Mouse (Mus musculus): ENCODE measurements at regions not wholly inside any gene's neighbourhood (a gene's known extent, or its start where the extent isn't known, plus 50 kb on each side); places are given as distances from the start of the nearest gene placed in this dataset.

DNA sequence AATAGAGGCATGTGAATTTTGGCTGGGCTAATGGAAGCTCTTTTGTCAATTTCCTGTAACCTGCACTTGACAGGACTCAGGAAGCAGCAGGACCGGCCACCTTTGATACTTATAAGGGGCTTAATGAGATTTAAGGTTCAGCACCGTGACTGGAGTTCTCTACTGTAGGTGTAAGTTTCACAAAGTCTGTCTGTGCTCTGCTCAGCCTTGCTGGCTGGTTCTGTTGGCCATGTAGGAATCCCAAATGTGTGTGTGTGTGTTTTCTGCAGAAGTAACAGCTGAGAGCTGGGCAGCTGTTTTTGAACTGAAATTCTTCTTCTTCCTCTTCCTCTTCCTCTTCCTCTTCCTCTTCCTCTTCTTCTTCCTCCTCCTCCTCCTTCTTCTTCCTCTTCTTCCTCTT, 264.3 kb downstream of the Bcl11a start:
- H3K27ac ChIP-seq = no peak overlapping the region
- H3K9ac ChIP-seq = no peak overlapping the region
- 15% methylated on average over 2 of the region's 2 CpGs for WGBS
- no peak for ATAC-seq (ENCODE audit: insufficient number of reproducible peaks, insufficient read depth, low FRiP score, low TSS enrichment)
- H3K36me3 ChIP-seq = no peaks in the 10 kb centered on the region
- no peaks in the 10 kb centered on the region for H3K27me3 ChIP-seq
- H3K9me3 ChIP-seq = no peaks in the 10 kb centered on the region
- peaks cover 10% of the 10 kb centered on the region for H3K4me1 ChIP-seq
- H3K4me3 ChIP-seq = no peak overlapping the region
- no peak overlapping the region for H3K4me2 ChIP-seq (replicated peaks)

DNA sequence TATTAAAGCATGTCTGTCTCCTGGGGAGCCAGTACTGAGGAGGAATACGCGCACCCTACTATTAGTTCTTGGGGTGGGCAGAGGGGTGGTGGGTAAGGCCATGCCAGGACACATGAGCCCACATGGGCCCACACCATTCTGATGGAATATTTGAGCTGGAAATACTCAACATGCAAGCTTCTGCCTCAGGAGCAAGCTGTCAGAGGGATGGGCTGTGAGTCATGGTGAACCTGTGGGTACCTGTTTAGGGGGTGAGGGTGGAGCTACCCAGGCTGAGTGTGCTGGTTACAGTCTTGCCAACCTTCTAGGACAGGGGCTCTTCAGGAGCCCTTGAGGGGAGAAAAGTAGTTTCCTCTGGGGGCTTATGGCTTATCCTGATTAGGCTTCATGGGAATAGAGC, 264.9 kb downstream of the Bcl11a start:
- Histone ChIP-seq H3K36me3 (no peaks in the 10 kb centered on the region), H3K27me3 (no peaks in the 10 kb centered on the region), H3K9me3 (no peaks in the 10 kb centered on the region), H3K4me1 (peaks cover 14% of the 10 kb centered on the region), H3K4me2 (replicated peaks) (no peak overlapping the region), H3K4me3 (no peak overlapping the region), H3K27ac (no peak overlapping the region), H3K9ac (no peak overlapping the region)
- no peak for ATAC-seq (ENCODE audit: insufficient number of reproducible peaks, insufficient read depth, low FRiP score, low TSS enrichment)
- 81% methylated on average over 2 of the region's 2 CpGs for WGBS

DNA sequence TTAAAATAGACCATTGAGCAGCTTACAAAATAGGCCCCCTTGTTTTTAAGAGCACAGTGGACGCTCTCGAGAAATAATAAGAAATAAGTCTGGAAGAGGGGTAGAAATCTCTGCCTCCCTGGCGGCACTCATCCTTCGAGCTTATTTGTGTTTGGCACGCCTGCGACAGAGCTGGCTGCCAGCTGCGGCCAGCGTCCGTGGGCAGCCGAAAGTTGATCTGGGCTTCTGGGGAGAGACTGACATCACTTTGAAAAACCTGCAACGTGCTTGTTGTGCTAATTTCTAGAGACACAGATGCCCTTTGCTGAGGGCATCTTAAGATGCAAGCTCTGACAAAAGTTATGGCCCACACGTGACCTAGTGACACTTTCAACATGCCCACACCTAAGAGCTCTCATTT, 269.4 kb downstream of the Bcl11a start:
- Histone ChIP-seq H3K9me3 (no peaks in the 10 kb centered on the region), H3K4me1 (peaks cover 18% of the 10 kb centered on the region; the same call in 1 of the 2 replicates), H3K4me3 (no peak overlapping the region), H3K9ac (no peak overlapping the region), H3K36me3 (no peaks in the 10 kb centered on the region), H3K4me2 (replicated peaks) (no peak overlapping the region), H3K27me3 (no peaks in the 10 kb centered on the region), H3K27ac (no peak overlapping the region)
- WGBS = 27% methylated on average over 12 of the region's 12 CpGs
- ATAC-seq (ENCODE audit: insufficient number of reproducible peaks, insufficient read depth, low FRiP score, low TSS enrichment) = no peak

DNA sequence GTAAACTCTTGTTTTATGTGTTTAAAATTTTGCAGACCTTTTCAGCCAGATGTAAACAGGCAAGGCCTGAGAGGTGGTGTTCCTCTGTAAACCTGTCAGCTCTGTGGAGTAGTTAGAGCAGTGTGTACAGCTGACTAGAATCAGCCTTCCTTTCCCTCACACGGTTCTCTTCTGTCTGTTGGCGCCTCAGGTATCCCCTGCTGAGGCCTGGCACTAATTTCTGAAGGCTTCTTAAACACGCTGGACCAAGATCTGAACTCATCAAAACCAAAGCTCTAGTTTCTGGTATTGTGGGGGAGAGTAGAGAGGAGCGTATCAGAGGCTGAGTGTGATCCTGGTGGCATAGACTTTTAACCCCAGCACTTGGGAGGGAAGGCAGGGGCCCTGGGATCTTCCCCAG, 270.9 kb downstream of the Bcl11a start:
- H3K4me3 ChIP-seq = no peak overlapping the region
- H3K27me3 ChIP-seq = no peaks in the 10 kb centered on the region
- H3K9me3 ChIP-seq = no peaks in the 10 kb centered on the region
- 53% methylated on average over 4 of the region's 4 CpGs for WGBS
- H3K36me3 ChIP-seq = no peaks in the 10 kb centered on the region
- H3K4me2 ChIP-seq (replicated peaks) = no peak overlapping the region
- H3K9ac ChIP-seq = no peak overlapping the region
- H3K27ac ChIP-seq = no peak overlapping the region
- peaks cover 14% of the 10 kb centered on the region; the same call in 1 of the 2 replicates for H3K4me1 ChIP-seq
- no peak for ATAC-seq (ENCODE audit: insufficient number of reproducible peaks, insufficient read depth, low FRiP score, low TSS enrichment)

DNA sequence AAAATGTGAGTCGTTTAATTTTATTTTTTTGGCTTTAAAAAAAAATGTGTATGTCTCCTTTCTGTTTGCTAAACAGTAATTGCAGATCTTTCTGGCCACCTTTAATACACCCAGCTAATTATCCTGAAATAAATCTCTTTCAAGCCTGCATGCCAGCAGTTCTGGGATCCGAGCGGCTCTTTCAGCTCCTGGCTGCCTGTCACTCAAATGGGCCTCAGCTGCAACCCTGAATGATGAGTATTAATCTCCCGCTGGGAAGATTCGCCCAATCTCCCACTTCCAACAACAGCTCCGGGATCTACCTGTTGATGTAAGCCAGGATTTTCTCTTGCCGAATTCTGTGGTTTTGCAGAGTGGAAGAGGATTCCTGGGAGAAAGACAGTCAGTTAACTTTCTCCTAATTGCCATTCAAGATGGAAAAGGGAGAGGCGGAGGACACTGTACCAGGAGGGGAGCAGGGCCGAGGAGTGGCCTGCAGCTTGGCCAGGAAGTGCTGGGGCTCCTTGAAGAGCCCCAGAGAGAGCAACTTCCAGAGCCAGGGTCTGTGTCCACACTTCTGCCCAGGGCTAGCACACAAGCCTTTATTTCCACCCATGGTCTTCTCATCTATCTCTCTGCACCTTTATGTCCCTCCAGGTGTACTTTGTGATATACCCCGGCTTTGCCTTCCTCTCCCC, 272.2 kb downstream of the Bcl11a start:
- Histone ChIP-seq H3K27me3 (no peaks in the 10 kb centered on the region), H3K4me2 (replicated peaks) (no peak overlapping the region), H3K9ac (no peak overlapping the region), H3K36me3 (no peaks in the 10 kb centered on the region), H3K9me3 (no peaks in the 10 kb centered on the region), H3K4me1 (peaks cover 14% of the 10 kb centered on the region; the same call in 1 of the 2 replicates), H3K27ac (no peak overlapping the region), H3K4me3 (no peak overlapping the region)
- 34% methylated on average over 10 of the region's 10 CpGs for WGBS
- no peak for ATAC-seq (ENCODE audit: insufficient number of reproducible peaks, insufficient read depth, low FRiP score, low TSS enrichment)

DNA sequence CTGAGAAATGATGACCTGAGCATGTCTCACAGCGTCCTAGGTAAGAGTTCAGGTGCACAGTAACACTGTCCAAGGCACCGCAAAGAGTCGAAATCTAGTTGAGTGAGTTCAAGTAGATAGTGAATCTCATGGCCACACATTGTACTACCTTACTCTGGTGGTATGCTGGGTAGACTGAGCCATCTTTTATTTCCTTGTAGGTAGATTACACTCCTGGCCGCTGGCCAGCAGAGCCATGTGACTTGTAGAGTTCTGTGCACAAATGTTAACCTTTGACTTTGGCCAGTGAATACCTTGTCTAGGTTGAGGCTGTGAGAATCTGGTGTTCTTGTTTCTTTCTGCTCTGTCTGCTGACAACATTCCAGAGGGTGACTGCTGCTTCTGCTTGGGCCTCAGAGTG, 273.0 kb downstream of the Bcl11a start:
- ATAC-seq (ENCODE audit: insufficient number of reproducible peaks, insufficient read depth, low FRiP score, low TSS enrichment) = no peak
- Histone ChIP-seq H3K4me1 (peaks cover 14% of the 10 kb centered on the region; the same call in 1 of the 2 replicates), H3K9ac (no peak overlapping the region), H3K4me2 (replicated peaks) (no peak overlapping the region), H3K4me3 (no peak overlapping the region), H3K27me3 (no peaks in the 10 kb centered on the region), H3K9me3 (no peaks in the 10 kb centered on the region), H3K27ac (no peak overlapping the region), H3K36me3 (no peaks in the 10 kb centered on the region)
- 86% methylated on average over 4 of the region's 4 CpGs for WGBS

DNA sequence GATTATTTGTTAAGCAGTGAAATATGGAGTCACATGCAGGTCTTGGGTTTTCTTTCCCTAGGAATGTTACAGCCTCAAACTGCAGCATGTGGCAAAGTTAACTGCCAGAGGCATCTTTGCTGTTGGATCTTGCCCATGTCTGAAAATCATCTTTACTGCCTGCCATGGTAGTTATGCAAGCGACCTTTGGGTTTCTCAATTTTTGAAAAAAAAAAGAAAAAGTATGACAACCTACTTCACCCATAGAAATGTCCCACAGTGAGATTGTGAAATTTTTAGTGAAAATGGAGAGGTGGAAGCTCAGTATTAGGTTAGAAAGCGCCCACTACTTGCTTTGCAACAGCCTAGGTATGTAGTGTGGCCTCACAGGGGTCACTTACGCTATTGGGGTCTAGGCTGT, 274.2 kb downstream of the Bcl11a start:
- Histone ChIP-seq H3K27me3 (no peaks in the 10 kb centered on the region), H3K4me1 (peaks cover 12% of the 10 kb centered on the region; the same call in 1 of the 2 replicates), H3K9me3 (no peaks in the 10 kb centered on the region), H3K27ac (no peak overlapping the region), H3K36me3 (no peaks in the 10 kb centered on the region), H3K4me3 (no peak overlapping the region), H3K4me2 (replicated peaks) (no peak overlapping the region), H3K9ac (no peak overlapping the region)
- ATAC-seq (ENCODE audit: insufficient number of reproducible peaks, insufficient read depth, low FRiP score, low TSS enrichment) = no peak
- 85% methylated on average over 3 of the region's 3 CpGs for WGBS

DNA sequence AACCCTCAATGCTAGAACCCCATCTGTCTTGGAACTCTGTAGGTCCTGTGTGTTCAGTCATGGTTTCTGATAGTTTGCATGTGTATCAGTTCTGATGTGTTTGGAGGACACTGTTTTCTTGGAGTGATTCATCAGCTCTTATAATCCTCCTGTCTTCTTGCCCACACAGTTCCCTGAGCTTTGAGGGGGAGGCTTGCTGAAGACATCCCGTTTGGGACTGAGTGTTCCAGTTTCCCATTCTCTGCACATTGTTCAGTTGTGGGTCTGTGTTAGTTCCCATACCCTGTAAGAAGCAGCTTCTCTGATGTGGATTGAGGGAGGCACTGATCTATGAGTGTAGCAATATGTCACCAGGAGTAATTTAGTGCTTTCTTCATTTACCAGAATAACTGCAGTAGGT, 275.2 kb downstream of the Bcl11a start:
- Histone ChIP-seq H3K4me3 (no peak overlapping the region), H3K27me3 (no peaks in the 10 kb centered on the region), H3K4me1 (peaks cover 7% of the 10 kb centered on the region; the same call in 1 of the 2 replicates), H3K9ac (no peak overlapping the region), H3K9me3 (no peaks in the 10 kb centered on the region), H3K36me3 (no peaks in the 10 kb centered on the region), H3K27ac (no peak overlapping the region), H3K4me2 (replicated peaks) (no peak overlapping the region)
- 83% methylated on average over 1 of the region's 1 CpGs for WGBS
- no peak for ATAC-seq (ENCODE audit: insufficient number of reproducible peaks, insufficient read depth, low FRiP score, low TSS enrichment)

DNA sequence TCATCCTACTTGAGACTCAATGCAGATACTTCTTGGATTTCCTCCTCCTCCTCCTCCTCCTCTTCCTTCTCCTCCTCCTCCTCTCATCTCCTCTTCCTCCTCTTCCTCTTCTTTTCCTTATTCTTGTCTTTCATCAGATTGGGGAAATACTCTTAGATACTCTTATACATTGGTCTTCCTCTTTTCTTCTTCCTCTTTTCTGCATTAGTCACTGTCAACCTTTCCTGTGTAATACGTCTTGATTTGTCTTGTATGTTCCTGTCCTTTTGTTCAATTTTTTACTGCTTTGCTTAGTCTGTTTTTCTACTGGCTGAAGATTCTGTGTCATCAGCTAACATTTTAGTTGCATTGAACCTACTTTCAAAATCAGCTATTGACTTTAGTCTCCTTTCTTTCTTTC, 279.5 kb downstream of the Bcl11a start:
- H3K4me3 ChIP-seq = no peak overlapping the region
- no peak for ATAC-seq (ENCODE audit: insufficient number of reproducible peaks, insufficient read depth, low FRiP score, low TSS enrichment)

DNA sequence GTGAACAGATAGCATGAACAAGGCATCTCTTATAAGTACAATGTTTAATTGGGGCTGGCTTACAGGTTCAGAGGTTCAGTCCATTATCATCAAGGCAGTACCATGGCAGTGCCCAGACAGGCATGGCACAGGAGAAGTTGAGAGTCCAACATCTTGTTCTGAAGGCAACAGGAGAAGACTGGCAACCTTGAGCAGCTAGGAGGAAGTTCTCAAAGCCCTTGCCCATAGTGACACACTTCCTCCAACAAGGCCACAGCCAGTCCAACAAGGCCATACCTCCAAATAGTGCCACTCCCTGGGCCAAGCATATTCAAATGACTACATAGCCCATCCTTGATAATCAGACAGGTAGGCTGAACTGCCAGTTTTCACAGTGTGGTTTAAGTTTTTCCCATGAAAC, 281.2 kb downstream of the Bcl11a start:
- ATAC-seq (ENCODE audit: insufficient number of reproducible peaks, insufficient read depth, low FRiP score, low TSS enrichment) = no peak
- Histone ChIP-seq H3K36me3 (no peaks in the 10 kb centered on the region), H3K27ac (no peak overlapping the region), H3K4me2 (replicated peaks) (no peak overlapping the region), H3K4me3 (no peak overlapping the region), H3K9ac (no peak overlapping the region), H3K4me1 (peaks cover 26% of the 10 kb centered on the region), H3K9me3 (no peaks in the 10 kb centered on the region), H3K27me3 (no peaks in the 10 kb centered on the region)

More for the DNA sequence above, 279.5 kb downstream of the Bcl11a start:
- peaks cover 9% of the 10 kb centered on the region for H3K4me1 ChIP-seq
- no peaks in the 10 kb centered on the region for H3K27me3 ChIP-seq
- no peaks in the 10 kb centered on the region for H3K9me3 ChIP-seq
- no peak overlapping the region for H3K9ac ChIP-seq
- no peak overlapping the region for H3K4me2 ChIP-seq (replicated peaks)
- H3K27ac ChIP-seq = no peak overlapping the region
- H3K36me3 ChIP-seq = no peaks in the 10 kb centered on the region
- 65% methylated on average over 1 of the region's 1 CpGs for WGBS

DNA sequence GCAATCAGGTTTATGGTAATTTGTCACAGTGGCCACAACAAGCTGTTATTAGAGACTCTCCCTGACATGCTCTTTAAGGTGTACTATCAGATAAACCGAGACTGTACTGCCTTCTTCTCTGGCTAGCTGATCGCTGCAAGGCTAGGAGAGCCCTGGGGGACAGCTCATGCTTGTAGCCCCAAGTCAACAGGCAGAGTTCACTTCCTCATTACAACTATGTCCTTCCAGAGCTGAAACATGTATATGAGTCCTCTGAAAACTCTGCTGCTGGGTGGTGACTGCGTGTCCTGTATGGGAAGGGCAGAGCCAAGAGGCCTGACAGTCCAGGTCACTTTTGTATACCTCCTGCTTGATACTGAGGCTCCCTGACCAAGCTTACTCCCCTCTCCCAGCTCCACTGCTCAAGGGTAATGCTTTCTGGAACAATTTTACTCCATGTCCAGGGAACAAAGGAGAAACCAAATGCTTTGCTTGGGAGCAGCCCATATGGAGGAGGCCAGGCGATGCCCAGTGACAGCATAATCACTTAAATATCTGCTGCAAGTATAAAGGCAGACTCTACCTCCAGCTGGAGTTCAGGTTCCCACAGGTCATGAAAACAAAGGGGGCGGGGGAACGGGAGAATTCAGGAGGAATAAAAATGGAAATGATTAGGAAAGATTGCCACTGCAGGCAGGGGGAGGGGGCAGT, 284.3 kb downstream of the Bcl11a start:
- no peaks in the 10 kb centered on the region for H3K36me3 ChIP-seq
- WGBS = 22% methylated on average over 6 of the region's 6 CpGs
- peaks cover 30% of the 10 kb centered on the region for H3K4me1 ChIP-seq
- H3K4me2 ChIP-seq (replicated peaks) = no peak overlapping the region
- H3K4me3 ChIP-seq = no peak overlapping the region
- ATAC-seq (ENCODE audit: insufficient number of reproducible peaks, insufficient read depth, low FRiP score, low TSS enrichment) = peak; percentile 61; the same call in 1 of the 2 replicates
- H3K9me3 ChIP-seq = no peaks in the 10 kb centered on the region
- no peak overlapping the region for H3K9ac ChIP-seq
- H3K27ac ChIP-seq = peak overlapping the region; percentile 75
- H3K27me3 ChIP-seq = no peaks in the 10 kb centered on the region

DNA sequence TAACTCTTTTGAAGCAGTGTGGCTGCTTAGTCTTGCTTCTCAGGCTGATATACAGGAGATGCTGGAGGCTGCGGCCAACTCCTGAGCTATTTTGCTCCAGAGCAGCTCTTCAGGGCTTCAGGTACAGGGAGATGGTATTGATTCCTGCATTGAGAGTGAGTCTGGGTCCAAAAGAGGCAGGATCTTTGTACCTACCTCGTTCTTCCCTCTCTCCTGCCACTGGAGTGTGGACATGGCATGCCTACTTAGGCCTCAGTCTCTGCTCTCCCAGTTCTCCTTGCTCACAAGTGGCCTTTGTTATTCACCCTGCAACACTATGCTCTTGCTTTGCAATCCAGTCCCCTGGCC, 284.8 kb downstream of the Bcl11a start:
- Histone ChIP-seq H3K27ac (peak overlapping the region; percentile 75), H3K27me3 (no peaks in the 10 kb centered on the region), H3K4me1 (peaks cover 30% of the 10 kb centered on the region), H3K36me3 (no peaks in the 10 kb centered on the region), H3K9ac (no peak overlapping the region), H3K4me2 (replicated peaks) (no peak overlapping the region), H3K9me3 (no peaks in the 10 kb centered on the region), H3K4me3 (no peak overlapping the region)
- no peak for ATAC-seq (ENCODE audit: insufficient number of reproducible peaks, insufficient read depth, low FRiP score, low TSS enrichment)
- WGBS = 41% methylated on average over 2 of the region's 2 CpGs

Measured in embryonic facial prominence, embryonic 12.5 days (tissue).